Mouse (Mus musculus) forebrain, embryonic 11.5 days (tissue): ENCODE measurements around the gene Tmem115. TPM values are rescaled to one million over a fixed set of nuclear protein-coding genes. Genes with fewer than 3 reads are reported as not detected.

Experiments
- ATAC-seq: fragments of 200-750 bp; cut with Nextera tagmentation; replicated peaks from 2 replicates; pipeline ENCODE4 v1.8.0; 2017; ENCODE audit warnings: moderate TSS enrichment; ENCODE audit not compliant: low FRiP score
- DNase-seq: peaks from one replicate; pipeline ENCODE4 v3.0.0-alpha.2; 2017; ENCODE audit warnings: low spot score
- H3K27ac ChIP-seq: fragments of 300-500 bp; sonication (generic); 2 replicates; pipeline ENCODE4 v1.5.1; 2014; ENCODE audit warnings: low read depth, low read length
- H3K27me3 ChIP-seq: fragments of 300-500 bp; sonication (generic); 2 replicates; pipeline ENCODE4 v1.6.1; 2014; ENCODE audit warnings: mild to moderate bottlenecking, low read length, mixed read lengths; ENCODE audit not compliant: control insufficient read depth, insufficient read depth
- H3K36me3 ChIP-seq: fragments of 300-500 bp; sonication (generic); 2 replicates; pipeline ENCODE4 v1.6.1; 2014; ENCODE audit warnings: mild to moderate bottlenecking, low read length, moderate library complexity, mixed read lengths; ENCODE audit not compliant: control insufficient read depth, insufficient read depth
- H3K4me1 ChIP-seq: fragments of 300-500 bp; sonication (generic); replicated peaks from 2 replicates; pipeline ENCODE4 v1.6.1; 2014; ENCODE audit warnings: low read length, mixed read lengths; ENCODE audit not compliant: control insufficient read depth, insufficient read depth
- H3K4me2 ChIP-seq: fragments of 300-500 bp; sonication (generic); 2 replicates; pipeline ENCODE4 v1.6.1; 2014; ENCODE audit warnings: low read depth, mild to moderate bottlenecking, low read length, moderate library complexity, mixed read lengths; ENCODE audit not compliant: severe bottlenecking
- H3K4me3 ChIP-seq: fragments of 300-500 bp; sonication (generic); 2 replicates; pipeline ENCODE4 v1.5.1; 2014; ENCODE audit warnings: low read depth, low read length
- H3K9ac ChIP-seq: fragments of 300-500 bp; sonication (generic); 2 replicates; pipeline ENCODE4 v1.6.1; 2014; ENCODE audit warnings: low read length
- H3K9me3 ChIP-seq: fragments of 300-500 bp; sonication (generic); 2 replicates; pipeline ENCODE4 v1.6.1; 2016; ENCODE audit warnings: low read length, mixed read lengths; ENCODE audit not compliant: control insufficient read depth
- WGBS: fragments of 180-500 bp; shearing (Covaris S2); extraction: QIAGEN DNeasy Blood & Tissue Kit; methylation state at CpG from one replicate; pipeline ENCODE4 v1.1.7; 2014; 5-methylcytosine and 5-hydroxymethylcytosine counted together
- polyA plus RNA-seq: library from polyadenylated mRNA; unstranded; fragments of >200 nt; fragmentation: Nextera tagmentation; extraction: Ambion mirVana; gene quantifications from 2 replicates; pipeline ENCODE4 v1.2.1, GENCODE M21; 2014

Gene Tmem115
- polyA plus RNA-seq, 1 experiment from 2014 or later: 40.2 TPM

DNA sequence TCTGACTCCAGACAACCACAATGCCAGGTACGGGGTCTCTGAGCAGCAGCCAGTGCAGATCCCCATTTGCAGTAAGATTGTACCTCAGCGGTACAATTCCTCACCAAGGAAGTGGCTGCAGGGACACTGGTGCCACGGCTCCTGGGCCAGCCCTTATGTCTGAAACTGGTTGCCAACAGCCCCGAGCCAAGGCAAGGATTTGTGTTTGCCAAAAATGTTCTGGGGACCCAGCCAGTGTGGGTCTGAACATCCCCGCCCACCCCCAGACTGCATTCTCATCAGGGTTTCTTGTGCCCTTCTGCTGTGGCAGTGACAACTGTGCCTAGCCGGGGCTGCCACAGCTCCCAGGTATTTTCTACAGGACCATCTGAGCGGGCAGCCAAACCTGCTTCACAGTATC, 4.5 kb downstream of the Tmem115 start:
- ATAC-seq (no peak), DNase-seq (no peak)
- Histone ChIP-seq H3K4me1 (peaks cover 19% of the 10 kb centered on the region), H3K27me3 (no peaks in the 10 kb centered on the region), H3K4me3 (no peak overlapping the region), H3K4me2 (no peak overlapping the region), H3K36me3 (peaks cover 7% of the 10 kb centered on the region), H3K9me3 (no peaks in the 10 kb centered on the region), H3K27ac (no peak overlapping the region), H3K9ac (no peak overlapping the region)
- WGBS: 96% methylated on average over 7 of the region's 7 CpGs

DNA sequence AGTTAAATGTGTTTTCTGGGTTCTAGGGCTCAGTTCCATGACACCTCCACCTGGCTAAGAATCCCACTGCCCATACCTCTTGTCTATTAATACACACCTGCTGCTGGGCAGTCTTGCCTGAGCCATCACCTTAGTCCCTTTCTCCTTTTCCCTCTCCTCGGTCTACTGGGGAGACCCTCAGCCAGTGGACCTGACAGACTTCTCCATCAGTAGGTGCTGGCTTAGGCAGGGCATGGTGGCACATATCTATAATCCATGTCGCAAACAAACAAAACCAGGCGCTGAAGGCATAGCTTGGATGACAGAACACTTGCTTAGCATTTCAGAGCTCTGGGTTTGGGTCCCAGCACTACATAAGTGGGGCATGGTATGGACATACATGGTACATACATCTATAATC, 5.0 kb downstream of the Tmem115 start:
- Histone ChIP-seq H3K27me3 (no peaks in the 10 kb centered on the region), H3K9ac (no peak overlapping the region), H3K4me3 (no peak overlapping the region), H3K36me3 (peaks cover 7% of the 10 kb centered on the region), H3K4me1 (peaks cover 19% of the 10 kb centered on the region), H3K9me3 (no peaks in the 10 kb centered on the region), H3K27ac (no peak overlapping the region), H3K4me2 (no peak overlapping the region)
- DNase-seq (no peak), ATAC-seq (no peak)
- WGBS: 95% methylated on average over 3 of the region's 3 CpGs

DNA sequence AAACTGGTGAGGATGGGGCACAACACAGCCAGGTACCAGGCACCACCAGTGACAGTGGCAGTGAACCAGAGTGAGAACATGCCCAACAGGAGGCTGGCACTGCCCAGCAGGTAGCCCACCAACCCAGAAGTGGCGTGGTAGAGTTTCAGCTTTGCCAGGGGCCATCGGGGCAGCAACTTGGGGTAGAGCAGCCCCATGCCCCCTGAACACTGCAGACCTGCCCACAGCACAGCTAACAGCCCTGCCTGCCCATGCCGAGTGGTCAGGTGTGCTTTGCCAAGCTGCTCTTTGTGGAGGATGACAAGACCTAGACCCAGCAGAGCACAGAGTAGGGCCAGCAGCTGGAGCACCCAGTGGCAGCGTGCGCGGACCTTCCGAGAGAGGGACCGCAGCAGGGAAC, 6.2 kb downstream of the Tmem115 start:
- DNase-seq (no peak), ATAC-seq (no peak)
- peaks cover 7% of the 10 kb centered on the region for H3K36me3 ChIP-seq
- H3K4me2 ChIP-seq: no peak overlapping the region
- H3K27ac ChIP-seq: no peak overlapping the region
- H3K27me3 ChIP-seq: no peaks in the 10 kb centered on the region
- peaks cover 17% of the 10 kb centered on the region for H3K4me1 ChIP-seq
- H3K9ac ChIP-seq: no peak overlapping the region
- H3K4me3 ChIP-seq: no peak overlapping the region
- WGBS: 98% methylated on average over 8 of the region's 8 CpGs
- H3K9me3 ChIP-seq: no peaks in the 10 kb centered on the region

DNA sequence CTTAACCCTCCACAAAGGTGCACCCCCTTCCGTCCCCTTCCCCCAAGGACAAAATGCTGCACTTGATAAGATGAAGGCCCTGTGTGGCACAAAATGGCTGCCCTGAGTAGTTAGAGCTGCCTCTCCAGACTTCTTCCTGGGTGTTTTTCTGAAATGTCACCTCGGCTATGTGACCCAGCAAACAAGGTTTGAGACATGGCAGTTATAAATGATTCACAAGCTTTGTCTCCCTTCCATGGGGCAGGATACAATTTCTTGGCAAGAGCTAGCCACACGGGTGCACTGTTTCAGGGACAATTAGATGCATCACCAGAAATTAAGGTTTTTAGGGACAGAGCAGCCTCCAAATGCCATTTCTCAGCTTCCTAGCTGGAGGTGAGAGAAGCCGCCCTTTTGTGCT, 6.7 kb downstream of the Tmem115 start:
- Histone ChIP-seq H3K4me1 (peaks cover 17% of the 10 kb centered on the region), H3K4me3 (no peak overlapping the region), H3K4me2 (no peak overlapping the region), H3K9ac (no peak overlapping the region), H3K9me3 (no peaks in the 10 kb centered on the region), H3K27ac (no peak overlapping the region), H3K27me3 (no peaks in the 10 kb centered on the region), H3K36me3 (peaks cover 7% of the 10 kb centered on the region)
- no peak for DNase-seq
- no peak for ATAC-seq
- 80% methylated on average over 4 of the region's 4 CpGs for WGBS

DNA sequence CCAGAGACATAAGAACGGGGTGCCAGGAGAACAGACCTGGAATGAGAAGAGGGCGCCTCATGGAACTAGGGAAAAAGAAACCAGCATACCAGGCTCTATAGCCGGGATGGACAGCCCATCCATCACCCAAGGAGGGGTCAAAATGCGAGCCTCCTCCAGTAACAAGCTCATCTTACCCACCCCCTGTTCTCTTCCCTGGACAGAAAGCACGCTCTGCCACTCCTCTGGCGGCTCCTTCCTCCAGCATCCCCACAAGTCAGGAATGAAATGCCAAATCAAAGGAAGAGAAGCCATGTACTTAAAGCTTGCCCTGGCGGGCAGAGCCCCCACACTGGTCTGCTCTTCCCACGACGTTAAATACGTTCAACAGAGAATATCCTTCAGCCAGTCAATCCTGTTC, 7.3 kb downstream of the Tmem115 start:
- WGBS: 38% methylated on average over 10 of the region's 10 CpGs
- Histone ChIP-seq H3K9me3 (no peaks in the 10 kb centered on the region), H3K4me2 (peak overlapping the region; percentile 95), H3K27ac (no peak overlapping the region), H3K4me3 (peak overlapping the region; percentile 63), H3K4me1 (peaks cover 12% of the 10 kb centered on the region), H3K27me3 (no peaks in the 10 kb centered on the region), H3K9ac (no peak overlapping the region; the same call in 1 of the 2 replicates), H3K36me3 (peaks cover 7% of the 10 kb centered on the region)
- DNase-seq (no peak), ATAC-seq (no peak)

DNA sequence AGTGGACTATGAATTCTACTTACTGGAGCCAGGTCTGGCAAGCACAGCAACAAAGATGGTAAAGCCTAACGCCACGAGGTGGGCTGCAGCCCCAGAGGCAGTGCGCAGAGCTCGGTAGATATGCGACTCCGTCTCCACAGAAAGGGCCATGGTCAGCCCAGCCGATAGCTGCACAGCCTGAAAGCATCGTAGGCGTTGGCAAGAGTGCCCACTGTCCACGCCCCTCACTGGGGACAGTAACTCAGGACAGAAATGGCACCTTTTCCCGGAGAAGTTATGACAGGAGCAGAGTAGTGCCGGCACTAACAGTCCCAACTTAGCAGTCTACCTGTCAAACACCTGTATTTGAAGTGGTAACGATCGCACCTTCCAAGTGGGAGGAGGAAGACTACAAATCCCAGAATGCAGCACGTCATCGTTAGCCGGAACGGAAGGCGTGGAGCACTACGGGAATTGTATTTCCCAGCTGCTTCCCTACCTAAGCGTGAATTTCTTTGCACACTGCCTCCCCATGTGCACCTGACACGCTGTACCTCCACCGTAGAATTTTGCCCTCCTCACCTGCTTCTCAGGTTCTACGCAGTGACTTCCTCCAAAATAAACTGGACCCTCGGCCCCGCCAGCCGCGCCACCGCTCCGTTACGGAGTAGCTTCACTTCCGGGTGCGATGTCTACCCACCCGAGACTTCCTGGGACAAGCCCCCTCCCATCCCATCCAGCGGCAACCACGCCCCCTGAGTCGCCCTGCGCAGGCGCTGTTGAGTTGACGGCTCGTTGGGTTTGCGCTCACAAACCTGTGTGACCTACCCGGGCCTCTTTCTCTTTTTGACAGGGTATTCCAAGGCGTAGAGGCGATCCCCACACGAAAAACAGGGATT, 8.0 kb downstream of the Tmem115 start, which contains the start of the genes Cyb561d2 and Nprl2:
Gene Cyb561d2, minus strand, starts transcription at position 720 of the 878 bp plus-strand sequence.
Gene Nprl2, plus strand, starts transcription at position 753 of the 878 bp plus-strand sequence.
- H3K4me2 ChIP-seq: peak within 1 kb of the TSS; percentile 95
- ATAC-seq (peak; percentile 83), DNase-seq (peak; percentile 96)
- H3K4me3 ChIP-seq: peak within 1 kb of the TSS; percentile 63
- no peak within 1 kb of the TSS for H3K27ac ChIP-seq
- WGBS: 1% methylated on average over 46 of the region's 46 CpGs
- no peaks in the 10 kb centered on the region for H3K9me3 ChIP-seq
- peaks cover 7% of the 10 kb centered on the region for H3K36me3 ChIP-seq
- no peaks in the 10 kb centered on the region for H3K27me3 ChIP-seq
- H3K4me1 ChIP-seq: peaks cover 9% of the 10 kb centered on the region
- H3K9ac ChIP-seq: peak within 1 kb of the TSS; percentile 66

DNA sequence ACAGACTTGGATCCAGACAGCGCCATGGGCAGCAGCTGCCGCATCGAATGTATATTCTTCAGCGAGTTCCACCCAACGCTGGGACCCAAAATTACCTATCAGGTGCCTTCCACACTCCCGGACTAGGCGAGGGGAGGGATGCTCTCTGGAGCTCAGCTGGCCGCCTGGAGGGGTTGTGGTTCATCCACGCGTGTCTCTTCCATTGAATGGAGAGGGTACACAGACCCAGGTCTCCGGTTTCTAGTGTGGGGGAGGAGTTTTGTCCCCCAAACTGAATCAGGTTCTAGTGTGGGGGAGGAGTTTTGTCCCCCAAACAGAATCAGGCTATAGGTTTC, 8.6 kb downstream of the Tmem115 start:
- peaks cover 7% of the 10 kb centered on the region for H3K36me3 ChIP-seq

DNA sequence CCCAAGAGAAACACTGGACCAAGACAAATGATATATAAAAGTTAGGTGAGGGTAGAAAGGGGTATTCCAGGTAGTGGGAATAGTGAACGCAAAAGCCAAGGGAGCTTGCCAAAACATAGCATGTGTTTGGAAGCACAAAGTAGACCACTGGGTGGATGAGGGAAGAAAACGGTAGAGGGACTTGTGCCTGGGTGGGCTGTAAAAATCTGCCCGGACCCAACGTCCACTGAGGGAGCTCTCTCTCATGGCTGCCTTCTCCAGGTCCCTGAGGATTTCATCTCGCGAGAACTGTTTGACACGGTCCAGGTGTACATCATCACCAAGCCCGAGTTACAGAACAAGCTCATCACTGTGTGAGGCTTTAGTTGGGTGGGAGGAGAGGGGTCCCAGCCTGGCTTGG, 9.0 kb downstream of the Tmem115 start:
- Histone ChIP-seq H3K4me3 (peak overlapping the region; percentile 63), H3K9me3 (no peaks in the 10 kb centered on the region), H3K27me3 (no peaks in the 10 kb centered on the region), H3K27ac (no peak overlapping the region), H3K4me1 (peaks cover 14% of the 10 kb centered on the region; the same call in 1 of the 2 replicates), H3K9ac (peak overlapping the region; percentile 66; the same call in 1 of the 2 replicates), H3K4me2 (peak overlapping the region; percentile 95), H3K36me3 (peaks cover 7% of the 10 kb centered on the region)
- ATAC-seq (no peak), DNase-seq (no peak)
- WGBS: 47% methylated on average over 8 of the region's 8 CpGs

More for the DNA sequence above, 8.6 kb downstream of the Tmem115 start:
- DNase-seq (no peak), ATAC-seq (peak; percentile 14; the same call in 1 of the 2 replicates)
- Histone ChIP-seq H3K27ac (no peak overlapping the region), H3K4me1 (peaks cover 11% of the 10 kb centered on the region; the same call in 1 of the 2 replicates), H3K9ac (peak overlapping the region; percentile 66), H3K4me2 (peak overlapping the region; percentile 95), H3K9me3 (no peaks in the 10 kb centered on the region), H3K27me3 (no peaks in the 10 kb centered on the region), H3K4me3 (peak overlapping the region; percentile 63)
- WGBS: 1% methylated on average over 11 of the region's 11 CpGs
